Mouse (Mus musculus): ENCODE data around the gene Dnajc12. TPM values are rescaled to one million over a fixed set of nuclear protein-coding genes. Genes with fewer than 3 reads are reported as not detected.
"Not testable (repeated sequence)": the region's sequence is repeated elsewhere in the genome, so short reads cannot be mapped to it uniquely, and the experiment has no call there.

The Dnajc12 gene
- polyA plus RNA-seq, 1 experiment from 2014 or later = 6.4 TPM

- H3K4me3 ChIP-seq (ENCODE audit: low read depth, low read length) = peak within 1 kb of the TSS; percentile 61
- peak within 1 kb of the TSS; percentile 89 for H3K4me2 ChIP-seq (replicated peaks; ENCODE audit: low read depth)
- no peaks in the 10 kb centered on the region for H3K27me3 ChIP-seq (replicated peaks; ENCODE audit: control insufficient read depth, insufficient read depth, low read length)
- no peaks in the 10 kb centered on the region for H3K9me3 ChIP-seq (ENCODE audit: control insufficient read depth)
- H3K36me3 ChIP-seq (ENCODE audit: control insufficient read depth, insufficient read depth) = no peaks in the 10 kb centered on the region
- no peak within 1 kb of the TSS for H3K27ac ChIP-seq (ENCODE audit: low read depth, low read length)
- no peak for TF ChIP-seq CTCF (IDR thresholded peaks at IDR 0.05; ENCODE audit: low read depth)
- 4% methylated on average over 24 of the region's 24 CpGs for WGBS
- ATAC-seq = no peak
- H3K4me1 ChIP-seq (replicated peaks; ENCODE audit: control insufficient read depth, insufficient read depth, low read length) = no peaks in the 10 kb centered on the region
- peak within 1 kb of the TSS; percentile 64 for H3K9ac ChIP-seq (ENCODE audit: low read depth, low read length)
These were observed 554 bp upstream of the Dnajc12 start, which contains the start of gene Sirt1 for GRCm38 (mm10) chr10:63381498-63382280. Gene Sirt1 (minus strand): TSS chr10:63381704.

GRCm38 (mm10) chr10:63385897-63386296 lies 3.7 kb downstream of the Dnajc12 start:
- H3K36me3 ChIP-seq (ENCODE audit: control insufficient read depth, insufficient read depth); H3K9me3 ChIP-seq (ENCODE audit: control insufficient read depth); H3K4me1 ChIP-seq (replicated peaks; ENCODE audit: control insufficient read depth, insufficient read depth, low read length); H3K27ac ChIP-seq (ENCODE audit: low read depth, low read length); H3K9ac ChIP-seq (ENCODE audit: low read depth, low read length); ATAC-seq; H3K27me3 ChIP-seq (replicated peaks; ENCODE audit: control insufficient read depth, insufficient read depth, low read length): not testable (repeated sequence)
- Histone ChIP-seq H3K4me3 (ENCODE audit: low read depth, low read length) (peak overlapping the region; percentile 56), H3K4me2 (replicated peaks; ENCODE audit: low read depth) (peak overlapping the region; percentile 80)
- 29% methylated on average over 5 of the region's 5 CpGs for WGBS

- under 1% methylated on average over 19 of the region's 19 CpGs for WGBS
- H3K36me3 ChIP-seq (ENCODE audit: control insufficient read depth, insufficient read depth) = no peaks in the 10 kb centered on the region
- H3K27ac ChIP-seq (ENCODE audit: low read depth, low read length) = no peak overlapping the region
- ATAC-seq = peak; percentile 47; the same call in 1 of the 2 replicates
- no peaks in the 10 kb centered on the region for H3K9me3 ChIP-seq (ENCODE audit: control insufficient read depth)
- no peaks in the 10 kb centered on the region for H3K27me3 ChIP-seq (replicated peaks; ENCODE audit: control insufficient read depth, insufficient read depth, low read length)
- TF ChIP-seq CTCF (IDR thresholded peaks at IDR 0.05; ENCODE audit: low read depth) = no peak
- H3K9ac ChIP-seq (ENCODE audit: low read depth, low read length) = peak overlapping the region; percentile 32; the same call in 1 of the 2 replicates
- H3K4me2 ChIP-seq (replicated peaks; ENCODE audit: low read depth) = peak overlapping the region; percentile 80
- H3K4me1 ChIP-seq (replicated peaks; ENCODE audit: control insufficient read depth, insufficient read depth, low read length) = no peaks in the 10 kb centered on the region
- H3K4me3 ChIP-seq (ENCODE audit: low read depth, low read length) = peak overlapping the region; percentile 56
These were observed 4.2 kb downstream of the Dnajc12 start for GRCm38 (mm10) chr10:63386444-63386843.

- no peak for ATAC-seq
- H3K27ac ChIP-seq (ENCODE audit: low read depth, low read length) = no peak overlapping the region
- 3% methylated on average over 10 of the region's 10 CpGs for whole genome bisulfite sequencing
These were observed 4.7 kb downstream of the Dnajc12 start for GRCm38 (mm10) chr10:63386991-63387390.

GRCm38 (mm10) chr10:63388948-63389347 lies 6.7 kb downstream of the Dnajc12 start:
- no peak overlapping the region for H3K4me3 ChIP-seq (ENCODE audit: low read depth, low read length)
- no peak overlapping the region for H3K4me2 ChIP-seq (replicated peaks; ENCODE audit: low read depth)
- H3K36me3 ChIP-seq (ENCODE audit: control insufficient read depth, insufficient read depth) = no peaks in the 10 kb centered on the region
- H3K4me1 ChIP-seq (replicated peaks; ENCODE audit: control insufficient read depth, insufficient read depth, low read length) = no peaks in the 10 kb centered on the region
- no peak for ATAC-seq
- no peak for TF ChIP-seq CTCF (IDR thresholded peaks at IDR 0.05; ENCODE audit: low read depth)
- H3K27me3 ChIP-seq (replicated peaks; ENCODE audit: control insufficient read depth, insufficient read depth, low read length) = no peaks in the 10 kb centered on the region
- H3K9ac ChIP-seq (ENCODE audit: low read depth, low read length) = no peak overlapping the region
- no peak overlapping the region for H3K27ac ChIP-seq (ENCODE audit: low read depth, low read length)
- 71% methylated on average over 4 of the region's 4 CpGs for WGBS
- H3K9me3 ChIP-seq (ENCODE audit: control insufficient read depth) = no peaks in the 10 kb centered on the region

More at GRCm38 (mm10) chr10:63386991-63387390, 4.7 kb downstream of the Dnajc12 start:
- peak overlapping the region; percentile 56 for H3K4me3 ChIP-seq (ENCODE audit: low read depth, low read length)
- no peaks in the 10 kb centered on the region for H3K27me3 ChIP-seq (replicated peaks; ENCODE audit: control insufficient read depth, insufficient read depth, low read length)
- peak overlapping the region; percentile 80 for H3K4me2 ChIP-seq (replicated peaks; ENCODE audit: low read depth)
- H3K36me3 ChIP-seq (ENCODE audit: control insufficient read depth, insufficient read depth) = no peaks in the 10 kb centered on the region
- no peaks in the 10 kb centered on the region for H3K9me3 ChIP-seq (ENCODE audit: control insufficient read depth)
- no peak for TF ChIP-seq CTCF (IDR thresholded peaks at IDR 0.05; ENCODE audit: low read depth)
- no peaks in the 10 kb centered on the region for H3K4me1 ChIP-seq (replicated peaks; ENCODE audit: control insufficient read depth, insufficient read depth, low read length)
- H3K9ac ChIP-seq (ENCODE audit: low read depth, low read length) = peak overlapping the region; percentile 32; the same call in 1 of the 2 replicates

GRCm38 (mm10) chr10:63396963-63397362 lies 14.7 kb downstream of the Dnajc12 start:
- ATAC-seq = no peak
- no peak for TF ChIP-seq CTCF (IDR thresholded peaks at IDR 0.05; ENCODE audit: low read depth)
- 93% methylated on average over 10 of the region's 10 CpGs for WGBS

More at GRCm38 (mm10) chr10:63396963-63397362, 14.7 kb downstream of the Dnajc12 start:
- H3K9me3 ChIP-seq (ENCODE audit: control insufficient read depth) = no peaks in the 10 kb centered on the region
- H3K4me3 ChIP-seq (ENCODE audit: low read depth, low read length) = no peak overlapping the region
- H3K4me1 ChIP-seq (replicated peaks; ENCODE audit: control insufficient read depth, insufficient read depth, low read length) = no peaks in the 10 kb centered on the region
- H3K36me3 ChIP-seq (ENCODE audit: control insufficient read depth, insufficient read depth) = no peaks in the 10 kb centered on the region
- H3K27ac ChIP-seq (ENCODE audit: low read depth, low read length) = no peak overlapping the region
- no peaks in the 10 kb centered on the region for H3K27me3 ChIP-seq (replicated peaks; ENCODE audit: control insufficient read depth, insufficient read depth, low read length)
- H3K4me2 ChIP-seq (replicated peaks; ENCODE audit: low read depth) = no peak overlapping the region
- no peak overlapping the region for H3K9ac ChIP-seq (ENCODE audit: low read depth, low read length)
